ENCODE assay signal across 8 mouse cellular contexts in genomic region chr7:127991643-127992487, GRCm38 (mm10). TPM values are rescaled to one million over a fixed set of nuclear protein-coding genes. Genes with fewer than 3 reads are reported as not detected.
A peak's percentile ranks its signal among the peaks of the same experiment; 100 is the strongest.
DNase-seq lines count a peak whose midpoint lies in the region; ATAC-seq lines count a peak whose summit lies in the region.

No protein-coding gene starts in this region.

- no peaks in the 10 kb centered on the region for H3K9me3 ChIP-seq in limb, embryonic 10.5 days (replicated peaks)
- H3K9me3 ChIP-seq in midbrain, embryonic 13.5 days = no peaks in the 10 kb centered on the region

- no peaks in the 10 kb centered on the region for H3K27me3 ChIP-seq in limb, embryonic 10.5 days (ENCODE audit: low read depth, poor library complexity, severe bottlenecking)
- H3K27me3 ChIP-seq in midbrain, embryonic 13.5 days = no peaks in the 10 kb centered on the region

- no peak overlapping the region for H3K27ac ChIP-seq in limb, embryonic 10.5 days
- peak overlapping the region; percentile 40 for H3K27ac ChIP-seq in midbrain, embryonic 13.5 days

- H3K36me3 ChIP-seq in limb, embryonic 10.5 days = peaks cover 58% of the 10 kb centered on the region
- H3K36me3 ChIP-seq in midbrain, embryonic 13.5 days = peaks cover 30% of the 10 kb centered on the region

- no peak overlapping the region for H3K4me2 ChIP-seq in midbrain, embryonic 13.5 days (replicated peaks)

- H3K4me3 ChIP-seq in limb, embryonic 10.5 days = no peak overlapping the region
- no peak overlapping the region for H3K4me3 ChIP-seq in midbrain, embryonic 13.5 days (replicated peaks)

- peaks cover 13% of the 10 kb centered on the region for H3K4me1 ChIP-seq in limb, embryonic 10.5 days
- H3K4me1 ChIP-seq in midbrain, embryonic 13.5 days (replicated peaks) = no peaks in the 10 kb centered on the region

- DNase-seq in right cerebral cortex, adult 18-20 months = peak; percentile 57
- DNase-seq in right cerebral cortex, postnatal 25 days = no peak
- peak; percentile 71 to 79 for DNase-seq in cerebellum, postnatal 36 days
- DNase-seq in gastrocnemius, postnatal 10 days = peak; percentile 71
- peak; percentile 49 for DNase-seq in kidney, adult 11 months
- peak; percentile 74 for DNase-seq in limb, embryonic 10.5 days (ENCODE audit: low spot score)
- DNase-seq in spleen, postnatal 4 days (ENCODE audit: low spot score in 2 of 2) = peak; percentile 77 to 89

- H3K9ac ChIP-seq in midbrain, embryonic 13.5 days (replicated peaks) = no peak overlapping the region

- 56% methylated on average over 6 of the region's 6 CpGs for WGBS in limb, embryonic 10.5 days
- WGBS in midbrain, embryonic 13.5 days = 51% methylated on average over 6 of the region's 6 CpGs

- ATAC-seq in midbrain, embryonic 13.5 days = peak; percentile 56

RNA-seq across cellular contexts. Expression of gene Pycard, which starts 1.8 kb away (rescaled TPM):
- total RNA-seq in gastrocnemius, postnatal 10 days (2021) = 1 to 10 TPM; 3.3 to 4.9 TPM
- 5.2 and 6.5 TPM in 2 replicates for polyA plus RNA-seq in limb, embryonic 10.5 days (2016; fragmentation: Nextera tagmentation; extraction: Ambion mirVana)
- 3.9 and 4.1 TPM in 2 replicates for polyA plus RNA-seq in midbrain, embryonic 13.5 days (2015; fragmentation: Nextera tagmentation; extraction: Ambion mirVana)

RNA-seq across cellular contexts. Expression of gene Trim72, which starts 11.9 kb away (rescaled TPM):
- total RNA-seq in gastrocnemius, postnatal 10 days (2021) = 100 to 1,000 TPM; 238 to 256 TPM
- not detected in 2 replicates for polyA plus RNA-seq in limb, embryonic 10.5 days (2016; fragmentation: Nextera tagmentation; extraction: Ambion mirVana)
- not detected in 2 replicates for polyA plus RNA-seq in midbrain, embryonic 13.5 days (2015; fragmentation: Nextera tagmentation; extraction: Ambion mirVana)

RNA-seq across cellular contexts. Expression of gene Fus, which starts 24.6 kb away (rescaled TPM):
- total RNA-seq in gastrocnemius, postnatal 10 days (2021) = 100 to 1,000 TPM; 199 to 239 TPM
- 408 and 469 TPM in 2 replicates for polyA plus RNA-seq in limb, embryonic 10.5 days (2016; fragmentation: Nextera tagmentation; extraction: Ambion mirVana)
- polyA plus RNA-seq in midbrain, embryonic 13.5 days (2015; fragmentation: Nextera tagmentation; extraction: Ambion mirVana) = 415 and 452 TPM in 2 replicates

RNA-seq across cellular contexts. Expression of gene Prss36, which starts 45.3 kb away (rescaled TPM):
- total RNA-seq in gastrocnemius, postnatal 10 days (2021) = 1 to 10 TPM; 6.6 to 7.9 TPM
- polyA plus RNA-seq in limb, embryonic 10.5 days (2016; fragmentation: Nextera tagmentation; extraction: Ambion mirVana) = 9.7 and 10.1 TPM in 2 replicates
- polyA plus RNA-seq in midbrain, embryonic 13.5 days (2015; fragmentation: Nextera tagmentation; extraction: Ambion mirVana) = 11.8 and 12.7 TPM in 2 replicates
